Mouse (Mus musculus) layer of hippocampus, adult 9-11 months (tissue): ENCODE measurements around the gene Rtn4rl2.

Experiments used
- DNase-seq: peaks from one replicate; pipeline ENCODE4 v3.0.0; 2022

The Rtn4rl2 gene

GRCm38 (mm10) chr2:84884611-84885010, 1.9 kb downstream of the Rtn4rl2 start:
- DNase-seq, result no peak

GRCm38 (mm10) chr2:84883942-84884341, 2.6 kb downstream of the Rtn4rl2 start:
- no peak for DNase-seq

- DNase-seq, result no peak
These were observed 3.0 kb downstream of the Rtn4rl2 start for GRCm38 (mm10) chr2:84883530-84883929.

GRCm38 (mm10) chr2:84883084-84883483, 3.4 kb downstream of the Rtn4rl2 start:
- DNase-seq, result no peak

- peak; percentile 71 for DNase-seq
These were observed 3.9 kb downstream of the Rtn4rl2 start for GRCm38 (mm10) chr2:84882606-84883005.

GRCm38 (mm10) chr2:84880590-84880989, 5.9 kb downstream of the Rtn4rl2 start:
- DNase-seq, result no peak

- DNase-seq, result no peak
These were observed 10.7 kb downstream of the Rtn4rl2 start for GRCm38 (mm10) chr2:84875842-84876241.

GRCm38 (mm10) chr2:84872105-84872716, 14.3 kb downstream of the Rtn4rl2 start:
- DNase-seq, result no peak

GRCm38 (mm10) chr2:84870623-84871160, 15.8 kb downstream of the Rtn4rl2 start:
- DNase-seq, result no peak

GRCm38 (mm10) chr2:84868977-84869376, 17.5 kb downstream of the Rtn4rl2 start:
- no peak for DNase-seq

GRCm38 (mm10) chr2:84868521-84868943, 18.0 kb downstream of the Rtn4rl2 start:
- DNase-seq, result peak; percentile 72

- peak; percentile 61 for DNase-seq
These were observed 20.6 kb downstream of the Rtn4rl2 start for GRCm38 (mm10) chr2:84865616-84866571.

GRCm38 (mm10) chr2:84862231-84862630, 24.3 kb downstream of the Rtn4rl2 start:
- DNase-seq, result no peak

- DNase-seq, result no peak
These were observed 25.1 kb downstream of the Rtn4rl2 start for GRCm38 (mm10) chr2:84861430-84861829.

GRCm38 (mm10) chr2:84859991-84860780, 26.3 kb downstream of the Rtn4rl2 start:
- no peak for DNase-seq

GRCm38 (mm10) chr2:84858551-84858950, 28.0 kb downstream of the Rtn4rl2 start:
- DNase-seq, result no peak

- DNase-seq, result no peak
These were observed 30.8 kb downstream of the Rtn4rl2 start for GRCm38 (mm10) chr2:84855732-84856131.

GRCm38 (mm10) chr2:84851130-84852040, 35.1 kb downstream of the Rtn4rl2 start:
- no peak for DNase-seq

GRCm38 (mm10) chr2:84850407-84851129, 35.9 kb downstream of the Rtn4rl2 start:
- DNase-seq, result no peak

GRCm38 (mm10) chr2:84845226-84845625, 41.3 kb downstream of the Rtn4rl2 start:
- DNase-seq, result no peak

GRCm38 (mm10) chr2:84843654-84844053, 42.9 kb downstream of the Rtn4rl2 start:
- DNase-seq, result no peak
